Mouse (Mus musculus): ENCODE measurements at regions not wholly inside any gene's neighbourhood (a gene's known extent, or its start where the extent isn't known, plus 50 kb on each side); places are given as distances from the start of the nearest gene placed in this dataset.

GRCm38 (mm10) chr9:46816126-46816525 lies 182.4 kb upstream of the Gm4791 start:
- no peak for TF ChIP-seq CTCF (IDR thresholded peaks at IDR 0.05; ENCODE audit: borderline replicate concordance, insufficient read depth, low read length)
- TF ChIP-seq POLR2A (IDR thresholded peaks at IDR 0.05; ENCODE audit: low read depth, low read length) = no peak

All from embryonic fibroblast, embryonic 13.5 days (primary cell).